Mouse (Mus musculus) thymus, postnatal 14 days (tissue): ENCODE data around the gene Spsb3.

ENCODE experiments used
- DNase-seq: peaks from one replicate; pipeline ENCODE4 v3.0.0; 2021

The Spsb3 gene

DNA sequence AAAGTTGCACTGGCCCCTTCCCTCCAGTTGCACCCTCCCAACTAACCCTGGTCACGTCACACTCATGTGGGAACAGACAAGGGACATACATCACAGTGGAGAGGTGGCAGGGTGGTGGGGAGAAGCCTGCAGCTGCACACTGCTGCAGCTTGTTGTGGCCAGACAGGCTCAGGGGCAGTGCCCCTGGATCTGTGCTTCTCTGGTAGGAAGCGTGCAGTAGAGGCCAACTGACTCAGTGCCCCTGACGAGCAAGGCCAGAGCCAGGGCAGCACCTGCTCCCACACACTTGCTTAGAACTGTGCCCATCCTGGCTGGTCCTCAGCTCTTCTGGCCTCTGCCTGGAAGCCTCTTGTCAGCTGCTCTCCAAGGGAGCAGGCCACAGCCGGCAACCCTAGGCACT lies 11.2 kb downstream of the Spsb3 start:
- DNase-seq, result no peak

GRCm38 (mm10) chr17:24898041-24898854 lies 11.8 kb downstream of the Spsb3 start:
- DNase-seq, result no peak

DNA sequence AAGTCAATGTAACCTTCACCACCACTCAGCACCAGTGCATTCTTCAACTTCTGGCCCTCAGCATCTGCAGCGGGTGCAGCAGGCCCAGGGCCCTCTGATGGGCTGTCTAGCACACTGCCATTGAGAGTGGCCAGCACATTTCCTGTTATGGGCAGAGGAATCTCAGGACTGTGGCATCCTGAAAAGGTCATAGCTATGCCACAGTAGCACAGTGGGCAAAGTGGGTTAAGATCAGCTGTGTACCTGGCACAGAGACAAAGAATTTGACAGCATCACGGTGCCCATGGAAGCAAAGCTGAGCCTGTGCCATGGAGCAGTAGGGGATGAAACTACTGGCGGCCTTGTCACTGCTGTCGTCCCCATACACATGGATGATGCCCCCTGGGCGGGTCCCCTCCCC lies 12.7 kb downstream of the Spsb3 start:
- DNase-seq, result no peak

DNA sequence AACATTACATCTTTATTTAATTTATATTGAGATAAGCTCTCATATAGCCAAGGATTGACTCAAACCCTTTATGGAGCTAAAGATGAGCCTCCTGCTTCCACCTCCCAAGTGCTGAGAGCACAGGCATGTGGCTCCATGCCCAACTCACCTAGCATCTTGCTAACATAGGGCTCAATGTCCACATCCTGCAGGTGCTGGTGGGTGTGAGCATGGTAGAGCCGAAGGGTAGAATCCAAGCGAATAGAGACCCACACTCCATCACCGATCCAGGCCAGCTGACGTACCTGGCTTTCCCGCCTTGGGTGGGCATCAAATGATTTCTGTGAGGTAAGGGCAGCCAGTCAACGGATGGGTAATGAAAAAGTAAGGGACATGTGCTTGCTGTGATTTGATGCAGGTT lies 13.6 kb downstream of the Spsb3 start:
- no peak for DNase-seq

GRCm38 (mm10) chr17:24902124-24902523 lies 15.7 kb downstream of the Spsb3 start:
- no peak for DNase-seq

- DNase-seq, result peak; percentile 53
Observed at GRCm38 (mm10) chr17:24902671-24903474, 16.4 kb downstream of the Spsb3 start.

GRCm38 (mm10) chr17:24903767-24904166 lies 17.3 kb downstream of the Spsb3 start:
- no peak for DNase-seq

GRCm38 (mm10) chr17:24907591-24907990 lies 21.1 kb downstream of the Spsb3 start:
- no peak for DNase-seq

GRCm38 (mm10) chr17:24913984-24914383 lies 27.5 kb downstream of the Spsb3 start:
- DNase-seq, result no peak

DNA sequence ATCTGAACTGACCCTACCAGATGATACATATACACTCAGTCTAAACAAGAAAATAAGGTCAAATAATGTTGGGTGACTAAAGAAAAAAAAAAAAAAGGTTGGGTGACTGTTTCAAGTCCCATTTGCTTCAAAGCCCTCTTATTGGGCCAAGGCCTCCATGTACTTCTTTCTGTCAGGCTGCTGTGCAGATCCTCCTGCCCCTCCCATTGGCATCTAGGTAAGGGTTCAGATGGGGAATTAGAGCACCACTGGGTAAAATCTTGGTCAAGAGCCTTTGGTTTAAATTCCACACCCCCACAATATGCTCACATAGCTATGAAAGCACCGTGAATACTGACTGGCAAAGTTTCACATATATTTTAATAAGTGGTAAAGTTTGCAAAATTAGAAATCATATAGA lies 36.8 kb downstream of the Spsb3 start:
- no peak for DNase-seq

DNA sequence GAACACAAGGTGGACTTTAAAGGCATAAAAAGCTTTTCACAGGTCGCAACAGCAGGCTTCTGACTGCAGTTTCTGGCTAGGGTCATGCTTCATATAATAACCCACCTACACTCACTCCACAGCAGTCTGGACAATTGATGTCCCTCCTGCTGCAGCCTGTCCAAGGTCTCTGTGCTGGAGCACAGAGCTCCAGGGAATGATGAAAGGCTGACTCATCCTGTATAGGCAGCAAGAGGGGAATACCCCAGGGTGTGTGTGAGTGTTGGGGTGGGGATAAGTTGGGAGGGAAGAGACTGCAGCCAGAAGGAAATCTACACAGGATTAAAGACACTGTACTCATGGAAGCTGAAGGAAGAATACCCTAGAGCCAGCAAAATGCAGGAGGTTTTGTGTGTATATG lies 43.1 kb downstream of the Spsb3 start:
- no peak for DNase-seq

GRCm38 (mm10) chr17:24932431-24932830 lies 46.0 kb downstream of the Spsb3 start:
- no peak for DNase-seq

- DNase-seq, result no peak
Observed at GRCm38 (mm10) chr17:24933163-24933562, 46.7 kb downstream of the Spsb3 start.

DNA sequence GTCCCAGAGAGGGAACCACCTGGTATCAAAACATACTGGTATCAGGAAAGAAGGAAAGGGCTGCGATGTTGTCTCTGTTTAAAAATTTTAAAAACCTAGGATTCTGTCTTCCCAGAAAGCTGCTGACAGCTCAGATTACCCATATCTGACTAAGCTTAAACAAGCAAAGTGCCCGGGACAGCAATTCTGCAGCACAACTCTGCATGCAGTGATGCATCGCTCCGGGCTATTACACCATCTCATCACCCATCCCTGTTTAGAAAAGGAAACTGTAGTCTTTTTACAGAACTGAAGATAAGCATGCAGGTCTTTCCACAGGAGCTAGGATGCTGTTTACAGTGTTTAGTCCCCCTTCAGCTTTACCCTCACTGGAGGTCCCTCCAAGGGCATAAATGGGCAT lies 48.5 kb downstream of the Spsb3 start:
- DNase-seq, result no peak

GRCm38 (mm10) chr17:24935666-24936065 lies 49.2 kb downstream of the Spsb3 start:
- no peak for DNase-seq

- peak; percentile 97 for DNase-seq
Observed at GRCm38 (mm10) chr17:24936259-24937237, 50.1 kb downstream of the Spsb3 start, which contains the start of gene Mapk8ip3. TSS of gene Mapk8ip3 (minus strand) at chr17:24936977.

DNA sequence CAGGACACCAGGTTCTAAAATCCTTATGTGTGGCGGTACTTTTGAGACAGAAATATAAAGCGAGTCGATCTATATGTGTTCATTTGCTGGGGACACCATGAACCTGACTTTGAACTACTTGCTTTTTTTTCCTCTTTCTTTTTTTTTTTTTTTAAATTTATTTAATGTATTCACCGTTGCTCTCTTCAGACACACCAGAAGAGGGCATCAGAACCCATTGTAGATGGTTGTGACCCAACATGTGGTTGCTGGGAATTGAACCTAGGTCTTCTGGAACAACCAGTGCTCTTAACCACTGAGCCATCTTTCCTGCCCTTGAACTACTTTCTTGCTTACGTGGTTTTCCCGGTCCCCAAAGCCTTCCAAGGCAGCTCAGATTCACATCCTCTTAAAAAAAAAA lies 50.8 kb downstream of the Spsb3 start:
- DNase-seq, result no peak
